Mouse (Mus musculus): ENCODE data around the gene Ermap.

The Ermap gene

DNA sequence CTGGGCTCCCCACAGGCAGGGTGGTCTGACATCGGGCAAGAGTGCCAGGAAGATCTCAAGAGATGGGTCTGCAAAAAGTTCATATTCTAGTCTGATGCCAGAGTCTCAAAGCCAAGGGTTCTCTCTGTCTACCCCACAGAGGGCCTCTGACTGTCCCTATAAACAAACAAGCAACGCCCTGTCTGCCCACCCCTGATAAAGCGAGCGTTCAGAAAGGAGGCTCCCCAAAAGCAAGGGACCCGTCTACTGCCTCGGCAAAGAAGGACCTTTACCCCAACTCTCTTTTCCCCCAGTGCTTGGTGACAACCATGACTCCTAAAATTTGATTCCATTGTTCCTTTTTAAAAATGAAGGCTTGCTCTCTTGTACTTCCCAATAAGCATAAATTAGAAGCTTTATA, at the start of gene Ermap:
TSS of gene Ermap (minus strand) at position 148 of the 400 bp plus-strand sequence.
- in situ Hi-C loops (cut with MboI; ENCODE audit: unreplicated experiment in 2 of 2) = loop anchor here in 1 of 2 experiments (25.0 kb wide), 1 partner anchor 778 kb away; the partner anchor contains the start of genes Med8 and Szt2

DNA sequence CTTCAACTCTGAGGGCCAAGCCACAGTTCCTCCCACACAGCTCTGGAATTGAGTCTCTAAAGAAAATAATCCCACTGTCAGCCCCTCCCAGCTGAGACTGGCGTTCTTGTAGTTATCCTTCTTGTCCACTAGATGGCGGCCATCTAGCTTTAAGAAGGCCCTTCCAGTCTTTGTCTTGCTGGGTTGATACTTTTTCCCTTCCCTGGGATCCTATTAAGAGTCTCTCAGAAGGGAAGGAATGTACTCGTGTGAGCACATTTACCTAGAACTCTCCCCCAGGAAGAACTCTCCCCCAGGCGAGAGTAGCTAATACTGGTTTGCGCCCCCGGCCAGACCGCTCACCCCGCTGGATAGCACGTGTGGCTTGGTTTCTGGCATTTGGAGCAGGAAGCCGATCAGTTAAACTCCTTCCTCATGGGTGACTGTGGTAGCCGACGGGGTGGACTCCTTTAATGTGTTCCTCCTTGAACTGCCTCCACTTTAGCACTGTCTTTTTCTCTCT, 49.4 kb upstream of the Ermap start:
- in situ Hi-C loops (cut with MboI; ENCODE audit: unreplicated experiment in 2 of 2) = no loop called here

DNA sequence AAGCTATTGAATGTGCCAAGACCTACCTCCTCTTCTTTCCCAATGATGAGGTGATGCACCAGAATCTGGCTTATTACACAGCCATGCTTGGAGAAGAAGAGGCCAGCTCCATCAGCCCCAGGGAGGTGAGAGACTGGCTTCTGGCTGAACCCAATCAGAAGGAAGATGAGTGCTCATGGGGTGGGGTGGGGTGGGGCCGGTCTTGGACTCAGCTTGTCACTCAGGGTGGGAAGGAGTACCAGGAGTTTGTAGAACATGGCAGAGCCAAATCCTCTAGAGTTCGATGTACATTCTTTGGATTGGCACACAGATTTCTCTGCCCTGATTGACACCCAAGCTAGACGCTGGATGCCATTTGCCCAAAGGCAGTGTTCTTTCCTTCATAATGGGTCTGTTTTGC, 48.9 kb upstream of the Ermap start:
- in situ Hi-C loops (cut with MboI; ENCODE audit: unreplicated experiment in 2 of 2) = no loop called here

DNA sequence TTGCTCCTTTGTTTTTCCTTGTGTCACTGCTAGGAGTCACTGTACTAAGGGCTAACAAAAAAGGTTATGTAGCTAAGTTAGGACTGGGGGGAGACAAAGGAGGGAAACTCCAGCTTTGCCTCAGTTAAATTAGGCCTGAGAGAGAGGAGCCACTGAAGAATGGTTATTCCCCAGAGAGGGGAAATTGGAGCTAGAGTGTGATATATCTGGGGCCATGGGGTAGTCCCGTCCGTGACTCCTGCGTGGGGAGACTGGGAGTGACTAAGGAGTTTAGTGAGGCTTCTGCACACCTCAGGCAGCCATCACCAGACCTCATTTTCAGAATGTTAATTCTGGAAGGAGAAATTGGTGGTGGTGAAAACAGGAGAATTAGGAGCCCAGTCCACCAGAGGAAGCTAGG, 44.5 kb upstream of the Ermap start:
- in situ Hi-C loops (cut with MboI; ENCODE audit: unreplicated experiment in 2 of 2) = no loop called here

DNA sequence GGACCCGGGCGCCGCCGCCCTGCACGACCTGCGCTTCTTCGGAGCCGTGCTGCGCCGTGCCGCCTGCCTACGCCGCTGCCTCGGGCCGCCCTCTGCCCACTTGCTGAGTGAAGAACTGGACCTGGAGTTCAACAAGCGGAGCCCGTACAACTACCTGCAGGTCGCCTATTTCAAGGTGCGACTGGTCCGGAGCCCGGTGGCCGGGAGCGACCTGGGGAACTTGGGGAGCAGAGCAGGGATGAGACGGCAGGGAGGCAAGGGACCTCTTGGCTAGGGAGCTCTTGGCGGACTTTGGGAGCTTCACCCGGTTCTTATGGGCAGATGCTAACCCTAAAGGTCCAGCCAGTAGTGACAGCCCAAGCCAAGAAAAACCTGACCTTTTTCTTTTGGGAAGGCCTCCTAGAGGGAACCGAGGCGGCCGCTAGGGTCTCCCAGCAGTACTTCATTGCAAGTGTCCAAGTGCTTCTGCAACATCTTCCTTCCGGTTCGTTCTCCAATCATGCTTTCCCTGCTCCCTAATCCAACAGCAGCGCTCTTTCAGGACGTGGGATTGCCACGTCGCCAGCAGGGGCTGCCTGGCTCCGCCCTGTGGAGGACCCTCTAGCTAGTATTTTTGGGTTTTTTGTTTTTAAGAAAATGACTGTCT, 43.6 kb upstream of the Ermap start:
- in situ Hi-C loops (cut with MboI; ENCODE audit: unreplicated experiment in 2 of 2) = no loop called here

DNA sequence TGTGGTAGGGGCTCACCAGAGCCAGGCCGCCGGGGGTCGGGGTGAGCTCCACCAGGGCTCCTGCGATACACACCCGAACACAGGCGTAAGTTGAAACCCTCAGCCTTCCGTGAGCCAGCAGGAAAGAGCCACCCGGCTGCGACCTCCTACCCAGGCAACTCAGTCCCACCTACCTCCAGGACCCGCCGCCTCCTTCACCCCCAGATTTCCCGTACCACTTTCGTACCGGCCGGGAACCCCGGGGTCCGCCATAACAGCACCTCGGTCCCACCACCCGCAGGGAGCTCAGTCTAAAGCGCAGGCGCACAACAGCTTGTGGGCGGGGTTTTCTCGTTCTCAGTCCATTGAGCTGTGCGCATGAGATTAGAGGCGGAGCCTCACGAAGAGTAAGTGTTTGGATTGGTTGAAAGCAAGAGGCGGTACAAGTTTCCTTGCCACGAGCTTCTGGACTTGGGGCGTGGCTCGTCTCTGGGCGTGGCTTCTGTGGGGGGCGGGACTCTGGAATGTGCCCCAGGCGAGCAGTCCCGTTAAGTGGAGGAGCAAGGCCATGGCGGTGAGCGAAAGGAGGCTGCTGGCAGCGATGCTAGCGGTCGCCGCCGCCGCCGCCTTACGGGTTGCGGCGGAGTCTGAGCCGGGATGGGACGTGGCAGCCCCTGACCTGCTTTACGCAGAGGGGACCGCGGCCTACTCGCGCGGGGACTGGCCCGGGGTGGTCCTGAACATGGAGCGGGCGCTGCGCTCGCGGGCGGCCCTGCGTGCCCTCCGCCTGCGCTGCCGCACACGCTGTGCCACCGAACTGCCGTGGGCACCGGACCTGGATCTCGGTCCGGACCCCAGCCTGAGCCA, 42.8 kb upstream of the Ermap start, which contains the start of the genes AU022252 and P3h1:
TSS of gene AU022252 (minus strand) at position 303 of the 846 bp plus-strand sequence.
TSS of gene P3h1 (plus strand) at position 506 of the 846 bp plus-strand sequence.
- in situ Hi-C loops (cut with MboI; ENCODE audit: unreplicated experiment in 2 of 2) = no loop called here

DNA sequence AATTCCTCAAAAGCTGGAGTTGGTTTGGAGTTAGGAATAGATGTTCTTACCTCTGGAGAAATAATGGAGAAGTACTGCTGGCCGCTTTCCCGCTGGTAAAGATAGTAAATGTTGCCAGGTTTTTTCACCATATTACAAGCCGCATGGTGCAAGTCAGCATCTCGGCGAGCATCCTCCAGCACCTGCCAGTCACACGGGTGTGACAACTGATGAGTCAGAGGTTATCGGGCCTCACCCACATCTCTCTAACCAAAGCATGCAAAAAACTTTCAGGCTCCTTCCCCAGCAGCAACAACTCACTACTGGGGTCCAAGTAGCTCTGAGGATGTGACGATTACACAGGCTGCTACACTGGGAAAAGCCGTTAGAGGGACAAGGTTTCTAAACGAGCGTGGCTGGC, 36.9 kb upstream of the Ermap start:
- in situ Hi-C loops (cut with MboI; ENCODE audit: unreplicated experiment in 2 of 2) = no loop called here

DNA sequence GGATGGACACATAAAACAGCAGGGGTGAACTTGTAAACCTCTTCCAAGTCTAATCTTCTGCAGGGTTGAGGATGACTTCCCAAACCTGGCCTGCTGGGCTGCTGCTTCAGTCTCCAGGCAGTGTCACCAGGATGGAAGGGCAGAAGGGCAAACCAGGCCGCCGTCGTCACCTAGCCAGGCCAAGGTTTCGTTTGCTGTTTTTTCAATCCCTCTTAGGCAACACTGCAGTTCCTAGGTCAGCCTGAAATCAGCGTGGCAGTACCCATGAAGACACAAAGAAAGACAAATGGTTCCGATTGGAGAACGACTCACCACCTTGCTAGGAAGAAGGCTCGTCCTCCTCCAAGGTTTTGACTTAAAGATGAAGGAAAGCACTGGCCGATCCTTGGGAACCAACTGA, 35.9 kb upstream of the Ermap start:
- in situ Hi-C loops (cut with MboI; ENCODE audit: unreplicated experiment in 2 of 2) = no loop called here

DNA sequence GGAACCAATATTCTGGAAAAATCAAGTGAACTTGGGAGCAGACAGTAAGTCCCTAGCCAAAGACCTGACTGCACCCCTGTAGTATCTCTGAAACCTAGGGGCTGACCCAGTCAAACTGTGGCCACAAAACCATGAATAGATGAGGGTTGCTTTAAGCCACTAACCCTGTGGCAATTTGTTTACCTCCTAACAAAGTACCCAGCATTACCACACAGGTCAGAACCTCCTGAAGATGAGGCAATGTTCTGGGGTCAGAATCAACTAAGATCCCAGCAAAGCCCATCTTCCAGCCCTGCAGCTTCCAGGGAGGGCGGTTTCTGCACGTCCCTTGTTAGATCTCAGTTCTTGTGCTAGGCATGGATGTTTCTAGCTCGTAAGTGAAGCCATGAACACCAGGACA, 34.7 kb upstream of the Ermap start:
- in situ Hi-C loops (cut with MboI; ENCODE audit: unreplicated experiment in 2 of 2) = no loop called here

DNA sequence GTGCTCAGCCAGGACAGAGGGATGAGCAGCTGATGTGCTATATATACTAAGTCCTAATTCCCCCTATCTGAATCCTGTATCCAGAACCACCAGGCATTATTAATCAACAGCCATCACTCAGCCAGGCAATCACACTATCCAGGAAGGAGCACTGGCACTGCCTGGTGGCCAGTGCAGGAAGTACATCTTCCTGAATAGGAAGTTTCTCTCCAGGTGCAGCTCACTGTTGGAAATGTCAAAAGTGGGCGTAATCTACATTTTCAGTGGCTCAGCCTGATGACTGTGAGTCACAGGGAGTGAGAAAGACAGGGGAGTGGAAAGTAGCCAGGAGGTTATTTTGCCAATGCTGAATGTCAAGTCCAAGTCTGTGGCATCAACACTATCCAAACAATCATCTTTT, 33.9 kb upstream of the Ermap start:
- in situ Hi-C loops (cut with MboI; ENCODE audit: unreplicated experiment in 2 of 2) = no loop called here

DNA sequence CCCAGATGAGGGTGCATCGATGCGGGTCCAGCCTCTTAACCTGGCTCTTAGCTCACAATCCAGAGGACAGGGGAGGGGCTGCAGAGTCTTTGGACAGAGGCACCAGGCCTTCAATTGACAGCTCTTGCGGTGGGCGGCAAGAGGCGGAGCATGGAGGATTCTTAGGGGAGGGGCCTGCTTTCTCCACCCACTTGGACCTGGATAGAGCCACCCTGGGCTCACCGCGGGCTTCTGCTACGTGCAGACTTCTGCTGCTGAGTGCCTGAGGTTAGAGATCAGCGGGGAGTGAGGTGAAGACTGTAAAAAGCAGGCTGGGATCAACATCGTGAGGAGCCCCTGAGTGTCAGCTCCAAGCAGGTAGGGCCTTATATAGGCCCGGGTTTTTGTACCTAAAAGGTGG, 28.4 kb upstream of the Ermap start, which contains the start of gene Tmem269:
TSS of gene Tmem269 (minus strand) at position 49 of the 400 bp plus-strand sequence.
- in situ Hi-C loops (cut with MboI; ENCODE audit: unreplicated experiment in 2 of 2) = no loop called here

DNA sequence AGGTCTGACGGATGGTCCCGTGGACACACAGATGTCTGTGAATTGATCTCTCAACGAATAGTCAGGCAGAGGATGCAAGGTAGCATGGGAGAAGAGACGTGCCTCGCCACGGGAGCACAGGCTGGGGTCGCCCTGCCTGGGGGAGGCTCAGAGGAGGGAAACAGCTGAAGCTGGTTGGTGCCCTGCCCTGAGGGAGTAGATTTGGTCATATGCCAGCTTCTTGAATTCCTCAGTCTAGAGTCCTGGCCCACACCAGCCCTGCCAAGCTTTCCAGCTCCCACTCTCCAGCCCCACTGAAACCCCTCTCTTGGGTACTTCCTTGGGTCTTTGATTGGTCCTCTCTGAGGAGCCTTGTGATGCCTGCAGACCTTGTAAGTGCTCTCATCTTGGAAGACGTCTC, 26.9 kb upstream of the Ermap start:
- in situ Hi-C loops (cut with MboI; ENCODE audit: unreplicated experiment in 2 of 2) = no loop called here

DNA sequence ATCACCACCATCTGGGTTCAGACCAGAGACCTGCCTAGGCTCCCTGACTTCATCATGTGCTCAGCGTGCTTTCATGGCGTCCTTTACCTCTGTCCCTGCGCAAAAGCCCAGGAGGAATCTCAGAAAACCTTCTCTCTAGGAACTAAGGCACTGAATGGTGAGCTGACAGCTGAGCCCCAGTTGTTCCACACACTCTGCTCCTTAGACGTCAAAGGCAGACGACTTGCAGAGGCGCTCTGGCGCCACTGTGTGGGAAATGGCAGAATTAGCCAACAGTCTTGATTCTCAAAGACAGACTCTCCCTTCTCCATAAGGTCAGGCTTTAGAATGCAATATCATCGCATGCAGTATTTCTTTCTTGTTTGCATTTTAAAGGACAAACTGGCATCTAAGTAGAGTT, 14.9 kb upstream of the Ermap start:
- in situ Hi-C loops (cut with MboI; ENCODE audit: unreplicated experiment in 2 of 2) = loop anchor here in 1 of 2 experiments (5.0 to 10.0 kb wide), 3 partner anchors 47 to 560 kb away; no protein-coding TSS in a partner anchor

DNA sequence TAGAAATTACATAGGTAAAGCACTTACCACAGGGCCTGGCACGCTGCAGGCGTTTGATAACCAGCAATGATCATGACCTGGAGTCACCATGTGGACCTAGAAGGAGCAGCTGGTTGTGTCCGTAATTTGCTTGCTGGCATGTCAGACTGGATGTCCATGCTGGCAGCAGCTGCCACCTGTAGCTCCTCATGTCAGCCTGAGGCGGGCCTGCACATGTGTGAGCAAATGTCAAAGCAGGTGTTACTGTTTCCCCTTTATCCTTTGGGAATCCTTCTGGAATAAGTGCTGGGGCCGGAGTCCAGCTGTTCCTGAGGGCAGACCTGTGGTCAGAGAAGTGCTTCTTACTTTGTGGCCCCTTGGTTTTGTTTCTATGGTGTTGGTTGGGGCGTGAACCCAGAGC, 8.3 kb upstream of the Ermap start:
- in situ Hi-C loops (cut with MboI; ENCODE audit: unreplicated experiment in 2 of 2) = loop anchor here in 1 of 2 experiments (25.0 kb wide), 1 partner anchor 786 kb away; the partner anchor contains the start of genes Med8 and Szt2

DNA sequence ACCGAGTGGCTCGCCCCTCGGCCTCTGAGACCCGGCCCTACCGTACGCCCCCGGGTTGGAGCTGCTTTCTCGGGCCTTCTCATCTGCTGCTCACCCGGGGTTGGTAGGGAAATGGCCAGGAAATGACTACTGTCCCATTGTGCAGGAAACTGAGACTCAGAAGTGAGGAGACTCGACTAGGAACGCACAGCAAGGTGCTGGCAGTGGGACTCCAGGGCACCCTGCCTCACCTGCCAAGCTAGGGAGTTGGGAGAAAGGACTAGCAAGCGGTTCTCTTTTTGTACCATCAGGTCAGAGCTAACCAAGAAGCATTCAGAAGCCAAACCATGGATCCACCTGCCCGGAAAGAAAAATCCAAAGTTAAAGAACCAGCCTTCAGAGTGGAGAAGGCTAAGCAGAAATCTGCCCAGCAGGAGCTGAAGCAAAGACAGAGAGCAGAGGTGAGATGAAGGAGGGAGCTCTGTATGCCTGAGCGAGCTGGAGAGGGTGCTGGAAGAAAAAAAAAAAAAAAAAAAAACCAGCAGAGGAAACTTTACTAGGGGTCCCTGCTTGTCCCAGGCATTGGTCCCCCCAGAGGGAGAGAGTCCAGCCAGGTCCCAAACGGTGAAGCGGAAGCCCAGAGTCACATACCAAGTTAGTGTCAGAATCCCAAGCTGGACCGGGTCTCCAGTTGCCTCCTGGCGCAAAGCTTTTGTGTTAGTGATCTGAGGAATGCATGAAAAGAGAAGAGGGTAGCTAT, 5.9 kb upstream of the Ermap start:
- in situ Hi-C loops (cut with MboI; ENCODE audit: unreplicated experiment in 2 of 2) = loop anchor here in 1 of 2 experiments (25.0 kb wide), 1 partner anchor 783 kb away; the partner anchor contains the start of genes Med8 and Szt2

DNA sequence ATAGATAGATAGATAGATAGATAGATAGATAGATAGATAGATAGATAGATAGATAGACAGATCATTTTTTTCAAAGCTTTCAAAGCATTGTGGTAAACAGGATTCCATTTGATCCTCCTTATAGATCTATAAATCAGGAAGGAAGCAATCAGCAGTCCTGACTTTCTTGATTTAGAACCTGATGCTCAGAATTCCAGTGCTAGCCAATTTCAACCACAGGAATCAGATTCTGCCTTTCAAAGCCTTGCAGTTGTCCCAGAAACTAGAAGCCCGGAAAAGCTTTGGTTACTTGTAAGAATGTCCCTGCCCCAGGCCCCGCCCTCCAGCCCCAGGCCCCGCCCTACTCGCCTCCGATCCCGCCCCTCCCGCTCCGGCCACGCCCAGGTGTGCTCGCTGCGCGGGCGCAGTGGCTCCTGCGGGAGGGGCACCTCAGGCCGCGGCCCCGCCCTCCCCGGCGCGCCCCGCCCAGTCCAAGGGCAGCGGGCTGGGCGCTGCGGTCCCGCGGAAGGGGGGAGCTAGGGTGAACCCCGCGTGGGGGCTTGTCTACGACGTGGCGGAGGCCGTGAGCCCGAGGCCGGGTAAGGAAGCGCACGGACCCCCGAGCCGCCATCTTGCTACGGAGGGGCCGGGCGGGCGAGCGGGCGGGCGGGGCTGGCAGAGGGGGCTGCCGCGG, 5.2 kb upstream of the Ermap start, which contains the start of gene Svbp:
TSS of gene Svbp (plus strand) at position 398 of the 673 bp plus-strand sequence.
- in situ Hi-C loops (cut with MboI; ENCODE audit: unreplicated experiment in 2 of 2) = loop anchor here in 1 of 2 experiments (25.0 kb wide), 1 partner anchor 783 kb away; the partner anchor contains the start of genes Med8 and Szt2

DNA sequence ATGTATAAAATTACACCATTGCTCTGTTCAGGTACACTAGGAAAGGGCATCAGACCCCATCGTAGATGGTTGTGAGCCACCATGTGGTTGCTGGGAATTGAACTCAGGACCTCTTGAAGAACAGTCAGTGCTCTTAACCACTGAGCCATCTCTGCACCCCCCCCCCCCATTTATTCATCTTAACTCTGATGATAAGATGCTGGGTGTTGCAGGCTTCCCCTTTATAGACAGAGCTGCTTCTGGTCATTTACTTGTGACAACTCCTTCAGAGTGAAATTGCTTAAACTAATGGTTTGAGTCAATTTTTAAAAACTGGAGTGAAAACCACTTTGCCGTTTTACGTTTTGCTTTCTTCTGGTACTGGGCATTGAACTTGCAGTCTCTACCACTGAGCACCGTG, 2.9 kb upstream of the Ermap start:
- in situ Hi-C loops (cut with MboI; ENCODE audit: unreplicated experiment in 2 of 2) = loop anchor here in 1 of 2 experiments (25.0 kb wide), 1 partner anchor 780 kb away; the partner anchor contains the start of genes Med8 and Szt2

DNA sequence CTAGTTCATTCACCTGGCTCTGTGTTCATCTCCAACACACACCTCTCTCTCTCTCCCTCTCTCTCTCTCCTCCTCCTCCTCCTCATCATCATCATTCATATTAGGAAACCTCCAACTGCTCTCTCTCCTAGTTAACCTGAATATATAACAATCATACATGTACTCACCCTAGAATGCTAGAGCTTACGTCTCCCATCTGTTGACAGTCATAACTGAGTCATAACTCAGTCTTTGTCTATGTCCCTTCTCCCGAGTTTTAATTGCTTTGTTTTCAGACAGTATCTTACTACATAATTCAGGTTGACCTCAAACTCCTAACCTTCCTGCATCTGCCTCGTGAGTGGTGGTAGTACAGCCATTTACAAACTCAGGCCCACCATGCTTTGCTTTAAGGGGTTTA, 1.5 kb upstream of the Ermap start:
- in situ Hi-C loops (cut with MboI; ENCODE audit: unreplicated experiment in 2 of 2) = loop anchor here in 1 of 2 experiments (25.0 kb wide), 1 partner anchor 779 kb away; the partner anchor contains the start of genes Med8 and Szt2

DNA sequence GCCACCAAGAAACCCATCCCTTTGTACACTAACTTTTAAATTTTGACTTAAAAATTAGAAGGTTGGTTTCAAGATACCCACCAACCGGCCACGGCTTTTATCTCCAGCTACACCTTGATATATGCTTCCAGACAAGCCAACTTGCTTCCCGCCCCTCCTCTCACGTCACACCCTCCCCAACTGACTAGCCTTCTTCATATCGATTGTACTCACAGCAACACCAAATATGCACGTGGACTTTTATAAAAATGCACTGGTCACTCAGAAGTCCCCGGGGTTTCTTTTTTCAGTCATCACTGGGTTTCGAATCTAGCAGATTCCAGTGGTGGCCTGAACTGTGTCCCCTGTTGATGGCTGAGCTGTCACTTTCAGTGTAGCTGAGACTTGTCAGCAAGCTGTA, 807 bp upstream of the Ermap start:
- in situ Hi-C loops (cut with MboI; ENCODE audit: unreplicated experiment in 2 of 2) = loop anchor here in 1 of 2 experiments (25.0 kb wide), 1 partner anchor 778 kb away; the partner anchor contains the start of genes Med8 and Szt2

Measured in v-Abl transformed pro-B cells (cell line).